Mouse (Mus musculus) kidney, embryonic 14.5 days (tissue): ENCODE measurements around the gene Cldn17. TPM values are rescaled to one million over a fixed set of nuclear protein-coding genes. Genes with fewer than 3 reads are reported as not detected.

Experiments used
- ATAC-seq: fragments of 200-750 bp; cut with Nextera tagmentation; 2 replicates; pipeline ENCODE4 v1.8.0; 2017; ENCODE audit warnings: moderate number of reproducible peaks, mild to moderate bottlenecking, moderate TSS enrichment, moderate library complexity; ENCODE audit not compliant: low FRiP score, low TSS enrichment
- H3K27ac ChIP-seq: fragments of 300-500 bp; sonication (generic); 2 replicates; pipeline ENCODE4 v1.5.1; 2014; ENCODE audit warnings: low read depth, mild to moderate bottlenecking, low read length, moderate library complexity, mixed read lengths
- H3K27me3 ChIP-seq: fragments of 300-500 bp; sonication (generic); 2 replicates; pipeline ENCODE4 v1.6.1; 2014; ENCODE audit warnings: mild to moderate bottlenecking, low read length; ENCODE audit not compliant: control insufficient read depth, insufficient read depth
- H3K36me3 ChIP-seq: fragments of 300-500 bp; sonication (generic); 2 replicates; pipeline ENCODE4 v1.6.1; 2014; ENCODE audit warnings: low read length, mixed read lengths; ENCODE audit not compliant: control insufficient read depth, insufficient read depth
- H3K4me1 ChIP-seq: fragments of 300-500 bp; sonication (generic); 2 replicates; pipeline ENCODE4 v1.6.1; 2014; ENCODE audit warnings: low read length, mixed read lengths; ENCODE audit not compliant: control insufficient read depth, insufficient read depth
- H3K4me2 ChIP-seq: fragments of 300-500 bp; sonication (generic); replicated peaks from 2 replicates; pipeline ENCODE4 v1.6.1; 2014; ENCODE audit warnings: low read depth, mild to moderate bottlenecking, low read length
- H3K4me3 ChIP-seq: fragments of 300-500 bp; sonication (generic); 2 replicates; pipeline ENCODE4 v1.5.1; 2014; ENCODE audit warnings: mild to moderate bottlenecking, low read length
- H3K9ac ChIP-seq: fragments of 300-500 bp; sonication (generic); 2 replicates; pipeline ENCODE4 v1.6.1; 2014; ENCODE audit warnings: low read depth, mild to moderate bottlenecking, low read length, moderate library complexity
- H3K9me3 ChIP-seq: fragments of 300-500 bp; sonication (generic); 2 replicates; pipeline ENCODE4 v1.6.1; 2016; ENCODE audit warnings: low read length; ENCODE audit not compliant: control insufficient read depth
- WGBS: fragments of 180-500 bp; shearing (Covaris S2); extraction: QIAGEN DNeasy Blood & Tissue Kit; methylation state at CpG from one replicate; pipeline ENCODE4 v1.1.7; 2014; 5-methylcytosine and 5-hydroxymethylcytosine counted together
- polyA plus RNA-seq: library from polyadenylated mRNA; unstranded; fragments of >200 nt; fragmentation: Nextera tagmentation; extraction: Ambion mirVana; gene quantifications from 2 replicates; pipeline ENCODE4 v1.2.1, GENCODE M21; 2014

The Cldn17 gene
- not detected in 2 replicates for polyA plus RNA-seq

- 94% methylated on average over 6 of the region's 6 CpGs for WGBS
Observed at GRCm38 (mm10) chr16:88506878-88507277, at the start of gene Cldn17. Gene Cldn17, minus strand, starts transcription at chr16:88506978.

GRCm38 (mm10) chr16:88542488-88542887 is 35.7 kb upstream of the Cldn17 start:
- 56% methylated on average over 6 of the region's 6 CpGs for WGBS
- H3K27ac ChIP-seq = no peak overlapping the region
- no peak for ATAC-seq
- no peaks in the 10 kb centered on the region for H3K9me3 ChIP-seq
- H3K36me3 ChIP-seq = no peaks in the 10 kb centered on the region
- no peak overlapping the region for H3K4me2 ChIP-seq
- no peak overlapping the region for H3K9ac ChIP-seq
- H3K4me3 ChIP-seq = no peak overlapping the region
- H3K4me1 ChIP-seq = no peaks in the 10 kb centered on the region
- H3K27me3 ChIP-seq = no peaks in the 10 kb centered on the region

More at GRCm38 (mm10) chr16:88506878-88507277, at the start of gene Cldn17:
- no peaks in the 10 kb centered on the region for H3K4me1 ChIP-seq
- no peak within 1 kb of the TSS for H3K9ac ChIP-seq
- H3K27ac ChIP-seq = no peak within 1 kb of the TSS
- no peak within 1 kb of the TSS for H3K4me3 ChIP-seq
- H3K27me3 ChIP-seq = no peaks in the 10 kb centered on the region
- H3K36me3 ChIP-seq = no peaks in the 10 kb centered on the region
- ATAC-seq = no peak
- no peaks in the 10 kb centered on the region for H3K9me3 ChIP-seq
- H3K4me2 ChIP-seq = no peak within 1 kb of the TSS

- no peak overlapping the region for H3K4me3 ChIP-seq
- peak; percentile 77; the same call in 1 of the 2 replicates for ATAC-seq
- H3K4me2 ChIP-seq = no peak overlapping the region
- H3K36me3 ChIP-seq = no peaks in the 10 kb centered on the region
- H3K9ac ChIP-seq = no peak overlapping the region
- no peaks in the 10 kb centered on the region for H3K9me3 ChIP-seq
- no peaks in the 10 kb centered on the region for H3K4me1 ChIP-seq
- no peak overlapping the region for H3K27ac ChIP-seq
- H3K27me3 ChIP-seq = no peaks in the 10 kb centered on the region
- WGBS = 65% methylated on average over 3 of the region's 3 CpGs
Observed at GRCm38 (mm10) chr16:88539841-88540487, 33.2 kb upstream of the Cldn17 start.

- Histone ChIP-seq H3K4me2 (no peak overlapping the region), H3K4me3 (no peak overlapping the region), H3K36me3 (no peaks in the 10 kb centered on the region), H3K9ac (no peak overlapping the region), H3K27ac (no peak overlapping the region), H3K9me3 (no peaks in the 10 kb centered on the region), H3K27me3 (no peaks in the 10 kb centered on the region), H3K4me1 (no peaks in the 10 kb centered on the region)
- ATAC-seq = no peak
Observed at GRCm38 (mm10) chr16:88511348-88511747, 4.6 kb upstream of the Cldn17 start.

- H3K27me3 ChIP-seq = no peaks in the 10 kb centered on the region
- no peak overlapping the region for H3K4me2 ChIP-seq
- no peaks in the 10 kb centered on the region for H3K36me3 ChIP-seq
- 77% methylated on average over 4 of the region's 4 CpGs for WGBS
- no peak overlapping the region for H3K9ac ChIP-seq
- H3K9me3 ChIP-seq = no peaks in the 10 kb centered on the region
- H3K4me3 ChIP-seq = no peak overlapping the region
- no peak overlapping the region for H3K27ac ChIP-seq
- H3K4me1 ChIP-seq = no peaks in the 10 kb centered on the region
- ATAC-seq = no peak
Observed at GRCm38 (mm10) chr16:88508150-88508549, 1.4 kb upstream of the Cldn17 start.

GRCm38 (mm10) chr16:88506338-88506737 is 440 bp downstream of the Cldn17 start:
- no peak overlapping the region for H3K9ac ChIP-seq
- no peak overlapping the region for H3K4me2 ChIP-seq
- no peaks in the 10 kb centered on the region for H3K36me3 ChIP-seq
- no peak for ATAC-seq
- 95% methylated on average over 11 of the region's 11 CpGs for WGBS
- H3K4me1 ChIP-seq = no peaks in the 10 kb centered on the region
- H3K27ac ChIP-seq = no peak overlapping the region
- no peaks in the 10 kb centered on the region for H3K9me3 ChIP-seq
- no peaks in the 10 kb centered on the region for H3K27me3 ChIP-seq
- H3K4me3 ChIP-seq = no peak overlapping the region

DNA sequence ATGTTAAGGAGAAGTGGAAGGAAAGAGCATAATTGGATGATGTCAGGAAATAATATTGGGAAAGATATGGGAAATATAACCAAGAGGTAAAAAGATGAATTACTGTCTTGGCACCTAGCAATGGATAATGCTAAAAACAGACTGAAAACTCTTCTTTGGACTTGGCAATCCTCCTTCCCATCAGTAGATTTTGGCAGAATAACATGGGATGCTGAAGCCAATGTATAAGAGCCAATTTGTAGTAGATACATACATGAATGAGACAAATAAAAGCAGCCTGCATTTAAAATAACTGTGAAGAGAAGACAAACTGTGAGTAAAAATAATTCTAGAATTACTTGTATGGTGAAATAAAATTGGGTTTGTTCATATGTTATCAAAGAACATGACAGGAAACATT is 18.7 kb downstream of the Cldn17 start:
- ATAC-seq = no peak
- H3K9me3 ChIP-seq = no peaks in the 10 kb centered on the region
- no peak overlapping the region for H3K4me3 ChIP-seq
- H3K4me1 ChIP-seq = no peaks in the 10 kb centered on the region
- no peak overlapping the region for H3K27ac ChIP-seq
- no peaks in the 10 kb centered on the region for H3K27me3 ChIP-seq
- H3K36me3 ChIP-seq = no peaks in the 10 kb centered on the region
- no peak overlapping the region for H3K4me2 ChIP-seq
- H3K9ac ChIP-seq = no peak overlapping the region

DNA sequence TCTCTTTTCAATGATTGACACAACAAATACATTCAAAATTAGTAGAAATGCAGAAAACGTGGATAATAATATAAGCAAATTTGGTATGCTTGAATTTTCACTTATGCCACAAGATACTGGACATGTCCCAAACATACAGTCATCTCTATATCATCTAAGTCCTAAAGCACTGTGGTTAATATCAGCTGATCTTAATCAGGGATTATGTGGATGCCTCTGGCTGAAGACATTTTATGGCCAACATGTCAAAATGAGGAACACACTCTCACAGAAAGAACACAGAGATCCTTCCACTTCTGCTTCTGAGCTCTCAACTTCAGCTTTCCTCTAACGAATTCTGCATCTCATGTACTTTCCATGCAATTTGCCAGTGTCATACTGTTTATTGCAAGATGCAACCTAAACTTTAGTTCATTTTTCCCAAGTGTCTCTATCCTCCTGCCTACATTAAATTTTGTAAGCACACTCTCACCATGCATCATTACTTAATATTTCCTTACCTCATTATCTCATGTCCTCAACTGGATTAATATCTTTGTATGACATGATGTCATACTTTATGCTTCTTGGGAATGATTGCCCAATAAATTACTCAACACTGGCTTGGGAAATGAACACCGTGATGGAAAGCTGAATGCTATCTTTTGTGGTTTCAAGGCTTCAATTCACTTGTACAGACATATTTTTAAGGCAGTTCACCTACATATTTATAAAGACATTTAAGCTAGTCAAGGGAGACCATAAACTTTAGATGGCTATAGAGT is 26.6 kb downstream of the Cldn17 start:
- H3K9ac ChIP-seq = no peak overlapping the region
- no peaks in the 10 kb centered on the region for H3K9me3 ChIP-seq
- H3K27me3 ChIP-seq = no peaks in the 10 kb centered on the region
- no peaks in the 10 kb centered on the region for H3K4me1 ChIP-seq
- no peak overlapping the region for H3K4me2 ChIP-seq
- no peak overlapping the region for H3K27ac ChIP-seq
- 79% methylated on average over 3 of the region's 3 CpGs for WGBS
- no peak for ATAC-seq
- H3K36me3 ChIP-seq = no peaks in the 10 kb centered on the region
- H3K4me3 ChIP-seq = no peak overlapping the region

DNA sequence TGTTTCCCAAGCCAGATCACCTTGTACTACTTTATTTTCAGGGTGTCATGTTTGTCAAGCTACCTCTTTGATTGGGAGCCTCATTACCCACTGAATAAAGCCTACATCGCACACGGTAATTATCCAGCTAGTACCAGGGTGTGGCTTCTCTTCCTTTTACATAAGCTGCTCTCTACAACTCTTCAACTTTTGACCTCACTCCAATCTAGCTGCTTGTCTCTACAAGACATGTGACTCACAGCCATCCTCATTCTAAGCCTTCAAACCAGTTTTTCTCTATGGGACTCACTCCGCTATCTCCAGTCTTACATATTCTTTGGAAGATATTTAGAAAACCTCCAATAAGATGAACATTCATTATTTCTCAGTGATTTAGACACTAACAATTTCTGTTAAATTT is 43.5 kb downstream of the Cldn17 start:
- H3K4me3 ChIP-seq = no peak overlapping the region
- no peak overlapping the region for H3K9ac ChIP-seq
- H3K27ac ChIP-seq = no peak overlapping the region
- no peaks in the 10 kb centered on the region for H3K4me1 ChIP-seq
- H3K27me3 ChIP-seq = no peaks in the 10 kb centered on the region
- H3K36me3 ChIP-seq = no peaks in the 10 kb centered on the region
- ATAC-seq = no peak
- 92% methylated on average over 3 of the region's 3 CpGs for WGBS
- H3K4me2 ChIP-seq = no peak overlapping the region
- no peaks in the 10 kb centered on the region for H3K9me3 ChIP-seq
